Mouse (Mus musculus) heart, adult 11 months (tissue): Measurements from ENCODE around the gene Hoxa4.

Source experiments
- DNase-seq: peaks from one replicate; pipeline ENCODE4 v3.0.0; 2022

Gene Hoxa4

GRCm38 (mm10) chr6:52163366-52164031, 28.1 kb downstream of the Hoxa4 start:
- peak; percentile 87 for DNase-seq

- DNase-seq: peak; percentile 82
Observed at GRCm38 (mm10) chr6:52162611-52163365, 28.8 kb downstream of the Hoxa4 start.

- no peak for DNase-seq
Observed at GRCm38 (mm10) chr6:52162093-52162380, 29.5 kb downstream of the Hoxa4 start.

GRCm38 (mm10) chr6:52161336-52162092, 30.0 kb downstream of the Hoxa4 start:
- DNase-seq: peak; percentile 71

- peak; percentile 90 for DNase-seq
Observed at GRCm38 (mm10) chr6:52160511-52161335, 30.8 kb downstream of the Hoxa4 start.

- peak; percentile 93 for DNase-seq
Observed at GRCm38 (mm10) chr6:52159979-52160378, 31.6 kb downstream of the Hoxa4 start.

- peak; percentile 91 for DNase-seq
Observed at GRCm38 (mm10) chr6:52159164-52159761, 32.3 kb downstream of the Hoxa4 start.

- DNase-seq: peak; percentile 99
Observed at GRCm38 (mm10) chr6:52158276-52159051, 33.1 kb downstream of the Hoxa4 start, which contains the start of gene Hoxa1. Gene Hoxa1, minus strand, starts transcription at chr6:52158317.

GRCm38 (mm10) chr6:52157466-52158275, 33.9 kb downstream of the Hoxa4 start:
- no peak for DNase-seq

- DNase-seq: peak; percentile 59
Observed at GRCm38 (mm10) chr6:52156551-52157200, 34.9 kb downstream of the Hoxa4 start.

GRCm38 (mm10) chr6:52155471-52155870, 36.1 kb downstream of the Hoxa4 start:
- no peak for DNase-seq

- no peak for DNase-seq
Observed at GRCm38 (mm10) chr6:52154044-52154443, 37.5 kb downstream of the Hoxa4 start.

- peak; percentile 63 for DNase-seq
Observed at GRCm38 (mm10) chr6:52153270-52153669, 38.3 kb downstream of the Hoxa4 start.

- peak; percentile 62 for DNase-seq
Observed at GRCm38 (mm10) chr6:52152226-52153193, 39.0 kb downstream of the Hoxa4 start.

GRCm38 (mm10) chr6:52151571-52151970, 40.0 kb downstream of the Hoxa4 start:
- DNase-seq: peak; percentile 40

GRCm38 (mm10) chr6:52150401-52150966, 41.1 kb downstream of the Hoxa4 start:
- DNase-seq: peak; percentile 74
